Mouse (Mus musculus): Measurements from ENCODE around the gene H2-DMa. TPM values are rescaled to one million over a fixed set of nuclear protein-coding genes. Genes with fewer than 3 reads are reported as not detected.

The H2-DMa gene
- polyA plus RNA-seq (2014; fragmentation: Illumina TruSeq; extraction: RNeasy Lipid Tissue Mini Kit (QIAGEN cat#74804); ENCODE audit: low read depth, low replicate concordance): not detected

GRCm38 (mm10) chr17:34119249-34120179, at the start of gene H2-DMa:
H2-DMa (plus strand) TSS chr17:34119541.

GRCm38 (mm10) chr17:34092197-34092875, 27.0 kb upstream of the H2-DMa start, which contains the start of gene H2-Oa:
H2-Oa (plus strand) TSS chr17:34092340.

GRCm38 (mm10) chr17:34122188-34122984, 3.0 kb downstream of the H2-DMa start, which contains the start of gene Brd2:
Brd2 (minus strand) TSS chr17:34122634.

GRCm38 (mm10) chr17:34143033-34143432, 23.7 kb downstream of the H2-DMa start, which contains the start of gene H2-DMb2:
H2-DMb2 (plus strand) TSS chr17:34143307.

GRCm38 (mm10) chr17:34152923-34153322, 33.6 kb downstream of the H2-DMa start, which contains the start of gene H2-DMb1:
H2-DMb1 (plus strand) TSS chr17:34153072.

GRCm38 (mm10) chr17:34187261-34187916, 68.0 kb downstream of the H2-DMa start, which contains the start of the genes Tap1 and Psmb9:
Tap1 (plus strand) TSS chr17:34187553.
Psmb9 (minus strand) TSS chr17:34187764.

Other genes with a start within 250 kb of the H2-DMa start
- not detected for gene Gm7029, start 245.7 kb upstream of the H2-DMa start, polyA plus RNA-seq (2014; fragmentation: Illumina TruSeq; extraction: RNeasy Lipid Tissue Mini Kit (QIAGEN cat#74804); ENCODE audit: low read depth, low replicate concordance)
- not detected for gene Kifc1, start 228.9 kb upstream of the H2-DMa start, polyA plus RNA-seq (2014; fragmentation: Illumina TruSeq; extraction: RNeasy Lipid Tissue Mini Kit (QIAGEN cat#74804); ENCODE audit: low read depth, low replicate concordance)
- gene Platr17, start 214.4 kb upstream of the H2-DMa start, polyA plus RNA-seq (2014; fragmentation: Illumina TruSeq; extraction: RNeasy Lipid Tissue Mini Kit (QIAGEN cat#74804); ENCODE audit: low read depth, low replicate concordance): not detected
- gene Daxx, start 210.1 kb upstream of the H2-DMa start, polyA plus RNA-seq (2014; fragmentation: Illumina TruSeq; extraction: RNeasy Lipid Tissue Mini Kit (QIAGEN cat#74804); ENCODE audit: low read depth, low replicate concordance): 5.0 TPM
- gene Tapbp, start 203.6 kb upstream of the H2-DMa start, polyA plus RNA-seq (2014; fragmentation: Illumina TruSeq; extraction: RNeasy Lipid Tissue Mini Kit (QIAGEN cat#74804); ENCODE audit: low read depth, low replicate concordance): 17.3 TPM
- gene Zbtb22, start 203.6 kb upstream of the H2-DMa start, polyA plus RNA-seq (2014; fragmentation: Illumina TruSeq; extraction: RNeasy Lipid Tissue Mini Kit (QIAGEN cat#74804); ENCODE audit: low read depth, low replicate concordance): 1.3 TPM
- gene Rgl2, start 190.0 kb upstream of the H2-DMa start, polyA plus RNA-seq (2014; fragmentation: Illumina TruSeq; extraction: RNeasy Lipid Tissue Mini Kit (QIAGEN cat#74804); ENCODE audit: low read depth, low replicate concordance): 1.6 TPM
- 15.7 TPM for gene Pfdn6, start 179.2 kb upstream of the H2-DMa start, polyA plus RNA-seq (2014; fragmentation: Illumina TruSeq; extraction: RNeasy Lipid Tissue Mini Kit (QIAGEN cat#74804); ENCODE audit: low read depth, low replicate concordance)
- gene Wdr46, start 178.9 kb upstream of the H2-DMa start, polyA plus RNA-seq (2014; fragmentation: Illumina TruSeq; extraction: RNeasy Lipid Tissue Mini Kit (QIAGEN cat#74804); ENCODE audit: low read depth, low replicate concordance): 0.24 TPM
- gene B3galt4, start 168.1 kb upstream of the H2-DMa start, polyA plus RNA-seq (2014; fragmentation: Illumina TruSeq; extraction: RNeasy Lipid Tissue Mini Kit (QIAGEN cat#74804); ENCODE audit: low read depth, low replicate concordance): not detected
- gene Vps52, start 163.7 kb upstream of the H2-DMa start, polyA plus RNA-seq (2014; fragmentation: Illumina TruSeq; extraction: RNeasy Lipid Tissue Mini Kit (QIAGEN cat#74804); ENCODE audit: low read depth, low replicate concordance): 2.9 TPM
- 17.5 TPM for gene Rps18, start 163.5 kb upstream of the H2-DMa start, polyA plus RNA-seq (2014; fragmentation: Illumina TruSeq; extraction: RNeasy Lipid Tissue Mini Kit (QIAGEN cat#74804); ENCODE audit: low read depth, low replicate concordance)
- 78.8 TPM for gene H2-K1, start 119.2 kb upstream of the H2-DMa start, polyA plus RNA-seq (2014; fragmentation: Illumina TruSeq; extraction: RNeasy Lipid Tissue Mini Kit (QIAGEN cat#74804); ENCODE audit: low read depth, low replicate concordance)
- gene Ring1, start 94.9 kb upstream of the H2-DMa start, polyA plus RNA-seq (2014; fragmentation: Illumina TruSeq; extraction: RNeasy Lipid Tissue Mini Kit (QIAGEN cat#74804); ENCODE audit: low read depth, low replicate concordance): 0.44 TPM
- 3.7 TPM for gene H2-Ke6, start 91.5 kb upstream of the H2-DMa start, polyA plus RNA-seq (2014; fragmentation: Illumina TruSeq; extraction: RNeasy Lipid Tissue Mini Kit (QIAGEN cat#74804); ENCODE audit: low read depth, low replicate concordance)
- gene Slc39a7, start 87.9 kb upstream of the H2-DMa start, polyA plus RNA-seq (2014; fragmentation: Illumina TruSeq; extraction: RNeasy Lipid Tissue Mini Kit (QIAGEN cat#74804); ENCODE audit: low read depth, low replicate concordance): 0.73 TPM
- gene Rxrb, start 87.7 kb upstream of the H2-DMa start, polyA plus RNA-seq (2014; fragmentation: Illumina TruSeq; extraction: RNeasy Lipid Tissue Mini Kit (QIAGEN cat#74804); ENCODE audit: low read depth, low replicate concordance): 0.77 TPM
- not detected for gene Col11a2, start 80.1 kb upstream of the H2-DMa start, polyA plus RNA-seq (2014; fragmentation: Illumina TruSeq; extraction: RNeasy Lipid Tissue Mini Kit (QIAGEN cat#74804); ENCODE audit: low read depth, low replicate concordance)
- not detected for gene H2-Oa, start 27.2 kb upstream of the H2-DMa start, polyA plus RNA-seq (2014; fragmentation: Illumina TruSeq; extraction: RNeasy Lipid Tissue Mini Kit (QIAGEN cat#74804); ENCODE audit: low read depth, low replicate concordance)
- gene Brd2, start 3.1 kb downstream of the H2-DMa start, polyA plus RNA-seq (2014; fragmentation: Illumina TruSeq; extraction: RNeasy Lipid Tissue Mini Kit (QIAGEN cat#74804); ENCODE audit: low read depth, low replicate concordance): 167 TPM
- 0.44 TPM for gene H2-DMb2, start 23.8 kb downstream of the H2-DMa start, polyA plus RNA-seq (2014; fragmentation: Illumina TruSeq; extraction: RNeasy Lipid Tissue Mini Kit (QIAGEN cat#74804); ENCODE audit: low read depth, low replicate concordance)
- gene H2-DMb1, start 33.5 kb downstream of the H2-DMa start, polyA plus RNA-seq (2014; fragmentation: Illumina TruSeq; extraction: RNeasy Lipid Tissue Mini Kit (QIAGEN cat#74804); ENCODE audit: low read depth, low replicate concordance): 7.9 TPM
- gene Tap1, start 68.0 kb downstream of the H2-DMa start, polyA plus RNA-seq (2014; fragmentation: Illumina TruSeq; extraction: RNeasy Lipid Tissue Mini Kit (QIAGEN cat#74804); ENCODE audit: low read depth, low replicate concordance): 1.2 TPM
- not detected for gene Psmb9, start 68.2 kb downstream of the H2-DMa start, polyA plus RNA-seq (2014; fragmentation: Illumina TruSeq; extraction: RNeasy Lipid Tissue Mini Kit (QIAGEN cat#74804); ENCODE audit: low read depth, low replicate concordance)
- gene Psmb8, start 78.2 kb downstream of the H2-DMa start, polyA plus RNA-seq (2014; fragmentation: Illumina TruSeq; extraction: RNeasy Lipid Tissue Mini Kit (QIAGEN cat#74804); ENCODE audit: low read depth, low replicate concordance): 0.73 TPM
- gene Tap2, start 84.0 kb downstream of the H2-DMa start, polyA plus RNA-seq (2014; fragmentation: Illumina TruSeq; extraction: RNeasy Lipid Tissue Mini Kit (QIAGEN cat#74804); ENCODE audit: low read depth, low replicate concordance): not detected
- 1.1 TPM for gene H2-Ob, start 119.4 kb downstream of the H2-DMa start, polyA plus RNA-seq (2014; fragmentation: Illumina TruSeq; extraction: RNeasy Lipid Tissue Mini Kit (QIAGEN cat#74804); ENCODE audit: low read depth, low replicate concordance)
- gene H2-Ab1, start 138.1 kb downstream of the H2-DMa start, polyA plus RNA-seq (2014; fragmentation: Illumina TruSeq; extraction: RNeasy Lipid Tissue Mini Kit (QIAGEN cat#74804); ENCODE audit: low read depth, low replicate concordance): 18.3 TPM
- 51.8 TPM for gene H2-Aa, start 168.3 kb downstream of the H2-DMa start, polyA plus RNA-seq (2014; fragmentation: Illumina TruSeq; extraction: RNeasy Lipid Tissue Mini Kit (QIAGEN cat#74804); ENCODE audit: low read depth, low replicate concordance)
- gene H2-Eb1, start 186.3 kb downstream of the H2-DMa start, polyA plus RNA-seq (2014; fragmentation: Illumina TruSeq; extraction: RNeasy Lipid Tissue Mini Kit (QIAGEN cat#74804); ENCODE audit: low read depth, low replicate concordance): 2.6 TPM
- not detected for gene H2-Eb2, start 206.1 kb downstream of the H2-DMa start, polyA plus RNA-seq (2014; fragmentation: Illumina TruSeq; extraction: RNeasy Lipid Tissue Mini Kit (QIAGEN cat#74804); ENCODE audit: low read depth, low replicate concordance)
- gene Btnl2, start 235.3 kb downstream of the H2-DMa start, polyA plus RNA-seq (2014; fragmentation: Illumina TruSeq; extraction: RNeasy Lipid Tissue Mini Kit (QIAGEN cat#74804); ENCODE audit: low read depth, low replicate concordance): not detected

All from kidney, adult 10 weeks (tissue).